Mouse (Mus musculus) small intestine, adult 2 months (tissue): ENCODE measurements around the gene Agt.

Experiments used
- CTCF ChIP-seq: fragments of 200-500 bp; IDR thresholded peaks from 2 replicates; pipeline ENCODE4 v1.5.1; 2012; ENCODE audit warnings: low read depth, mild to moderate bottlenecking, control low read depth, inconsistent platforms, low read length, moderate library complexity, mixed read lengths; ENCODE audit not compliant: insufficient replicate concordance, insufficient read length; ENCODE audit errors: extremely low read depth
- POLR2A ChIP-seq: fragments of 200-500 bp; IDR thresholded peaks from 2 replicates; pipeline ENCODE4 v1.6.1; 2012; ENCODE audit warnings: low read depth, mild to moderate bottlenecking, control low read depth, inconsistent platforms, low read length, moderate library complexity

- TF ChIP-seq CTCF (no peak), POLR2A (no peak)
Observed at GRCm38 (mm10) chr8:124530556-124530955, 39.0 kb downstream of the Agt start.
